Mouse (Mus musculus): ENCODE data around the gene Olig2. TPM values are rescaled to one million over a fixed set of nuclear protein-coding genes. Genes with fewer than 3 reads are reported as not detected.

Gene Olig2
- polyA plus RNA-seq, 1 experiment from 2014 or later: 5.9 TPM

DNA sequence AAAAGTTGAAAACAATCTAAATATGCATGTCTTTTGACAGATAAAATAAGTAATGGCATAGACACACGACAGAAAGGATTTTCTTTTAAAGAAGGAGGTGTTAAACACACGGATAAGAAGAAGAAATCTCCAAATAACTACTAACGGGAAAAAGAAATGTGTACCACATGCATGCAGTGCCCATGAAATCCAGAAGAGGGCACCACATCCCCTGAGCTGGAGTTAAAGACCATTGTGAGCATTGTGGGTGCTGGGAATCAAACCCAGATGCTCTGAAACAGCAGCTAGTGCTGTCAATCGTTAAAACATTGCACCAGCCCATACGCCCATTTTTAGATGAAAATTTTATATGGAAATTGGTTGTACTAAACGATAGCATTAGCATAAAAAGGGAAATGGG, 7.3 kb upstream of the Olig2 start:
- WGBS: 75% methylated on average over 6 of the region's 6 CpGs
- ATAC-seq (ENCODE audit: low FRiP score, low read depth): no peak
- H3K4me2 ChIP-seq (replicated peaks): no peak overlapping the region

DNA sequence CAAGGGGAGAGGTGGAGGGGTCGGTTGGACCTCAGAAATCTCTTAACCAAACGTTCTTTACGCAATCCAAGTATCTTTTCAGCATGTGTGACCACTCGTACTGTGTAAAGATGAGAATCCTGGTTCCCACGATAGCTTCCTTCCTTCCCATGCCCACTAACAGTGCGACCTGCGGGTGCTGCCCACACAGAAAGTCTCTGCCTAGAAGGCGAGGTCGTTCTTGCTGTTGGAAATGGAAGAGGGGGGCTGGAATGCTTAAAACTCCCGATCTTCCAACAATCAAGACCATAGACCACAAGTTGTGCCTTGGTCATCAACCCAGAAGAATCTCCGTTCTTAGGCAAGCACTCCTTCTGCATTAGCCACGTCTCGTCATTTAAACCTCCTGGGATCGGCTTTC, 6.0 kb upstream of the Olig2 start:
- Histone ChIP-seq H3K27me3 (peaks cover 99% of the 10 kb centered on the region), H3K4me3 (no peak overlapping the region)

More for the DNA sequence above, 7.3 kb upstream of the Olig2 start:
- H3K27me3 ChIP-seq: peaks cover 99% of the 10 kb centered on the region
- no peak overlapping the region for H3K9ac ChIP-seq (replicated peaks)
- no peak overlapping the region for H3K27ac ChIP-seq (replicated peaks)
- H3K9me3 ChIP-seq: peaks cover 5% of the 10 kb centered on the region; the same call in 1 of the 2 replicates
- H3K4me3 ChIP-seq: no peak overlapping the region
- no peaks in the 10 kb centered on the region for H3K36me3 ChIP-seq
- H3K4me1 ChIP-seq: peaks cover 32% of the 10 kb centered on the region

GRCm38 (mm10) chr16:91222171-91222642, 3.0 kb upstream of the Olig2 start:
- Histone ChIP-seq H3K9ac (replicated peaks) (peak overlapping the region; percentile 37; the same call in 1 of the 2 replicates), H3K4me1 (peaks cover 73% of the 10 kb centered on the region), H3K4me3 (peak overlapping the region; percentile 29), H3K27ac (replicated peaks) (peak overlapping the region; percentile 35; the same call in 1 of the 2 replicates), H3K36me3 (no peaks in the 10 kb centered on the region), H3K9me3 (peaks cover 5% of the 10 kb centered on the region; the same call in 1 of the 2 replicates), H3K4me2 (replicated peaks) (peak overlapping the region; percentile 47), H3K27me3 (peaks cover 99% of the 10 kb centered on the region)
- ATAC-seq (ENCODE audit: low FRiP score, low read depth): no peak
- WGBS: under 1% methylated on average over 25 of the region's 25 CpGs

More for the DNA sequence above, 6.0 kb upstream of the Olig2 start:
- Histone ChIP-seq H3K9ac (replicated peaks) (no peak overlapping the region), H3K4me1 (peaks cover 45% of the 10 kb centered on the region), H3K27ac (replicated peaks) (no peak overlapping the region), H3K4me2 (replicated peaks) (no peak overlapping the region), H3K9me3 (peaks cover 5% of the 10 kb centered on the region; the same call in 1 of the 2 replicates), H3K36me3 (no peaks in the 10 kb centered on the region)
- no peak for ATAC-seq (ENCODE audit: low FRiP score, low read depth)
- WGBS: 10% methylated on average over 14 of the region's 14 CpGs

GRCm38 (mm10) chr16:91222643-91223271, 2.5 kb upstream of the Olig2 start:
- Histone ChIP-seq H3K9ac (replicated peaks) (peak overlapping the region; percentile 37; the same call in 1 of the 2 replicates), H3K4me1 (peaks cover 79% of the 10 kb centered on the region), H3K27ac (replicated peaks) (peak overlapping the region; percentile 35; the same call in 1 of the 2 replicates), H3K4me3 (peak overlapping the region; percentile 29), H3K9me3 (peaks cover 5% of the 10 kb centered on the region; the same call in 1 of the 2 replicates), H3K36me3 (no peaks in the 10 kb centered on the region), H3K27me3 (peaks cover 99% of the 10 kb centered on the region), H3K4me2 (replicated peaks) (peak overlapping the region; percentile 47)
- ATAC-seq (ENCODE audit: low FRiP score, low read depth): no peak
- under 1% methylated on average over 27 of the region's 27 CpGs for WGBS

DNA sequence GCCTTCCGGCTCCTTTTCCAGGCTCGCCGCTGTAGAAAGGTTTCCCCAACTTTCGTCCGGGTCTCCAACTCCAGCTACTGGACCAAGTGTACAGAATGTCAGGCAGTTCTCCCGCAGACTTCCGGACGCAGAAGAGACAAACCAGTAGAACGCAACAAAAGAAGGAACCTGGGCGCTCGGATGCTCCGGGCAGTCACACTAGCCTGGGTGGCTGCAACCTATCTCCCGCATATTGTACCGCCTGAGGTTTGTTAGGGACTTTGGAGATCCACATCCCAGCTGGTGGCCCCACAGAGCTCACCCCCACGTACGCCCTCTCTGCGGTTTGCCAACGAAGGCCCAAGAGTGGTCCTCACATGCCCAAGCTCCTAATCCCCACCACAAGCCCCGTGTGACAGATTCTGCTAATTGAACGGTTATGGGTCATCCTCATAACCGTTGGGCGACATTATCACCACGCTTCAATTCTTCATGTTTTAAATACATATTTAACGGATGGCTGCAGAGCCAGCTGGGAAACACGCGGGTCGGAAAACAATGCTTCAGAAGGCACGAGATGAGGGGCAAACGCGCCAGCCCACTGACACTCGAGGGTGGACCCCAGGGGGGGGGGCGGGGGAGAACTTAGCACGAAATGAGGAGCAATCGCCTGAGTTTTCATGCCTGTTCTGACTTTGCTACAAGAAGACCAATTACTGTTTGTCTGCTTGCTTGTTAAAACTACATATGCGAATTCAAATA, 1.8 kb upstream of the Olig2 start:
- 2% methylated on average over 35 of the region's 35 CpGs for WGBS
- Histone ChIP-seq H3K27me3 (peaks cover 100% of the 10 kb centered on the region), H3K36me3 (no peaks in the 10 kb centered on the region), H3K4me1 (peaks cover 79% of the 10 kb centered on the region), H3K4me2 (replicated peaks) (peak overlapping the region; percentile 47), H3K9ac (replicated peaks) (no peak overlapping the region), H3K9me3 (no peaks in the 10 kb centered on the region), H3K4me3 (peak overlapping the region; percentile 29), H3K27ac (replicated peaks) (no peak overlapping the region)
- no peak for ATAC-seq (ENCODE audit: low FRiP score, low read depth)

DNA sequence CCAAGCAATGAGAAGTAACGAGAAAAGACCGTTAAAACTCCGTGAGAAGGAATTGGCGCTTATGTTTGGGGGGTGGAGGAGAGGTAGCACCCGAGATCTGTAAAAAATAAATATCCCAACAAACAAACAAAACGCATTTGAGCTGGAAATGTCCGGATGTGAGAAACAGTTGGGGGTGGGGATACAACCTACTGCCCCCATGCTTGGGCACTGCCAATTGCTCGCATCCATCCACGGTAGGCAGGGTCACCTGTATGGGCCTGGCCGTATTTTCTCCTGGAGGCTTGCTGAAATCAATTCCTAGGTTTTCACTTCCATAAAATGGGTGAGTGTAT, 1.2 kb upstream of the Olig2 start:
- Histone ChIP-seq H3K4me3 (peak overlapping the region; percentile 29; the same call in 1 of the 2 replicates), H3K36me3 (no peaks in the 10 kb centered on the region), H3K27ac (replicated peaks) (no peak overlapping the region), H3K4me1 (peaks cover 79% of the 10 kb centered on the region), H3K4me2 (replicated peaks) (peak overlapping the region; percentile 47; the same call in 1 of the 2 replicates), H3K9me3 (no peaks in the 10 kb centered on the region), H3K9ac (replicated peaks) (no peak overlapping the region), H3K27me3 (peaks cover 100% of the 10 kb centered on the region)
- ATAC-seq (ENCODE audit: low FRiP score, low read depth): no peak
- WGBS: 5% methylated on average over 10 of the region's 10 CpGs

GRCm38 (mm10) chr16:91224481-91225232, 600 bp upstream of the Olig2 start:
- Histone ChIP-seq H3K9ac (replicated peaks) (0 out of 2 replicates have a peak overlapping the region, but pooled peaks have one; percentile 4), H3K4me2 (replicated peaks) (peak overlapping the region; percentile 54), H3K4me3 (peak overlapping the region; percentile 44), H3K27me3 (peaks cover 100% of the 10 kb centered on the region), H3K4me1 (peaks cover 79% of the 10 kb centered on the region), H3K36me3 (no peaks in the 10 kb centered on the region), H3K9me3 (no peaks in the 10 kb centered on the region), H3K27ac (replicated peaks) (no peak overlapping the region)
- ATAC-seq (ENCODE audit: low FRiP score, low read depth): no peak
- WGBS: under 1% methylated on average over 26 of the region's 26 CpGs

DNA sequence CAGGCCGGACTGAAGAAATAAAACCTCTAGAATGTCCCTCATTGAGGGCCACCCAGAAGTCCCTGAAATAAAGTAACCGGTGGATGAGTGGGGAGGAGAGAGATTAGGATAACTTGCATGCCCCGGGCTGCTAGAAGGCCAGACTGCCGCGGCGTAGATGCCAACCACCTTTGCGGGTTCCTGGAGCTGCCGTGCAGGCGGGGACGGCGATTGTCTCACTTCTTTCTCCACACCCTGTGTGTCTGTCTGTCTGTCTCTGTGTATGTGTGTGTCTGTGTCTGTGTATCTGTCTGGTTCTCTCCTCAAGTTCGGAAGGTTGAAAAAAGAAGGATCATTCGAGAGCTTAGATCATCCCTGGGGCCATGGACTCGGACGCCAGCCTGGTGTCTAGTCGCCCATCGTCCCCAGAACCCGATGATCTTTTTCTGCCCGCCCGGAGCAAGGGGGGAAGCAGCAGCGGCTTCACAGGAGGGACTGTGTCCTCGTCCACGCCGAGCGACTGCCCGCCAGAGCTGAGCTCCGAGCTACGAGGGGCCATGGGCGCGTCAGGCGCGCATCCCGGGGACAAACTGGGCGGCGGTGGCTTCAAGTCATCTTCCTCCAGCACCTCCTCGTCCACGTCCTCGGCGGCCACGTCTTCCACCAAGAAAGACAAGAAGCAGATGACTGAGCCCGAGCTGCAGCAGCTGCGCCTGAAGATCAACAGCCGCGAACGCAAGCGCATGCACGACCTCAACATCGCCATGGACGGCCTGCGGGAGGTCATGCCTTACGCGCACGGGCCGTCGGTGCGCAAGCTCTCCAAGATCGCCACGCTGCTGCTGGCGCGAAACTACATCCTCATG, 1.0 kb downstream of the Olig2 start:
- no peak overlapping the region for H3K27ac ChIP-seq (replicated peaks)
- 1% methylated on average over 60 of the region's 60 CpGs for WGBS
- peak overlapping the region; percentile 44 for H3K4me3 ChIP-seq
- peak overlapping the region; percentile 54 for H3K4me2 ChIP-seq (replicated peaks)
- H3K27me3 ChIP-seq: peaks cover 100% of the 10 kb centered on the region
- peaks cover 72% of the 10 kb centered on the region for H3K4me1 ChIP-seq
- no peak for ATAC-seq (ENCODE audit: low FRiP score, low read depth)
- H3K9ac ChIP-seq (replicated peaks): peak overlapping the region; percentile 46
- H3K36me3 ChIP-seq: no peaks in the 10 kb centered on the region
- no peaks in the 10 kb centered on the region for H3K9me3 ChIP-seq

GRCm38 (mm10) chr16:91226883-91227759, 1.9 kb downstream of the Olig2 start:
- WGBS: under 1% methylated on average over 62 of the region's 85 CpGs
- Histone ChIP-seq H3K4me1 (peaks cover 73% of the 10 kb centered on the region), H3K9ac (replicated peaks) (peak overlapping the region; percentile 39), H3K4me3 (peak overlapping the region; percentile 44), H3K9me3 (no peaks in the 10 kb centered on the region), H3K27ac (replicated peaks) (no peak overlapping the region), H3K27me3 (peaks cover 100% of the 10 kb centered on the region), H3K4me2 (replicated peaks) (peak overlapping the region; percentile 54), H3K36me3 (no peaks in the 10 kb centered on the region)
- ATAC-seq (ENCODE audit: low FRiP score, low read depth): no peak

DNA sequence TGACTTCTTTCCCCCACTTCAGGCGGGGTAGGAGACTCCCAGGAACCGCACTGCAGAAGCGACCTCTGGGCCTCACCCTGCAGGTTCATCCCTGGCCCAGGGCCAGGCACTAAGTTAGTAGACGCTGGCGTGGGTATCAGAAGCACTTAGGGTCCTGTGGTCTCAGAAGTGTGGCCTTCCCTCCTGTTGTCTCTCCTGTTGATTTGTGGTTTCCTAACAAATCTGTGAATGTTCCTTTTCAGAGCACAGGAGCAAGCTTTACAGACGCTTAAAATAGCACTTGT, 2.4 kb downstream of the Olig2 start:
- peaks cover 100% of the 10 kb centered on the region for H3K27me3 ChIP-seq
- H3K9me3 ChIP-seq: no peaks in the 10 kb centered on the region
- H3K36me3 ChIP-seq: no peaks in the 10 kb centered on the region
- peak overlapping the region; percentile 54 for H3K4me2 ChIP-seq (replicated peaks)
- H3K4me1 ChIP-seq: peaks cover 73% of the 10 kb centered on the region
- H3K4me3 ChIP-seq: peak overlapping the region; percentile 44
- no peak for ATAC-seq (ENCODE audit: low FRiP score, low read depth)
- WGBS: under 1% methylated on average over 6 of the region's 6 CpGs
- H3K9ac ChIP-seq (replicated peaks): peak overlapping the region; percentile 39
- no peak overlapping the region for H3K27ac ChIP-seq (replicated peaks)
